Mouse (Mus musculus): ENCODE results near the gene Fbxo45. TPM values are rescaled to one million over a fixed set of nuclear protein-coding genes. Genes with fewer than 3 reads are reported as not detected.

The Fbxo45 gene
- polyA plus RNA-seq, 1 experiment from 2014 or later: 5.6 TPM

DNA sequence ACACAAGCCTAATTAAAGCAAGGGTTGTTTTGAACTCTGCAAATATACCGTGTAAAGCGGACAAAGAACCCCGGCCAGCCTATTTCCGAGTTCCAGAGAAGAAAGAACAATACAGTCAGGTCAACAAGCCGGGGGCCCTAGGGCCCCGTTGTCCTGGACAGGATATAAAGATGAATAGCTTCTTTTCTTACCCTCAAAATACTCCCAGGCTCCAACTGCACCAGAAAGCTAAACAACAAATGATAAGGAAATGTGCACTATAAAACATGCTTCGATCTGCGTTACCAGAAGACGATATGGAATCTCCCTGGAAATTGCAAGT is 46.0 kb downstream of the Fbxo45 start:
- Histone ChIP-seq H3K4me1 (replicated peaks) (no peaks in the 10 kb centered on the region), H3K9me3 (replicated peaks) (no peaks in the 10 kb centered on the region), H3K27me3 (no peaks in the 10 kb centered on the region), H3K9ac (peak overlapping the region; percentile 56; the same call in 1 of the 2 replicates), H3K4me2 (peak overlapping the region; percentile 34; the same call in 1 of the 2 replicates), H3K4me3 (replicated peaks) (peak overlapping the region; percentile 44), H3K27ac (no peak overlapping the region), H3K36me3 (no peaks in the 10 kb centered on the region)
- DNase-seq (no peak), ATAC-seq (ENCODE audit: low read depth) (no peak)
- 71% methylated on average over 9 of the region's 9 CpGs for WGBS (ENCODE audit: insufficient replicate concordance)

DNA sequence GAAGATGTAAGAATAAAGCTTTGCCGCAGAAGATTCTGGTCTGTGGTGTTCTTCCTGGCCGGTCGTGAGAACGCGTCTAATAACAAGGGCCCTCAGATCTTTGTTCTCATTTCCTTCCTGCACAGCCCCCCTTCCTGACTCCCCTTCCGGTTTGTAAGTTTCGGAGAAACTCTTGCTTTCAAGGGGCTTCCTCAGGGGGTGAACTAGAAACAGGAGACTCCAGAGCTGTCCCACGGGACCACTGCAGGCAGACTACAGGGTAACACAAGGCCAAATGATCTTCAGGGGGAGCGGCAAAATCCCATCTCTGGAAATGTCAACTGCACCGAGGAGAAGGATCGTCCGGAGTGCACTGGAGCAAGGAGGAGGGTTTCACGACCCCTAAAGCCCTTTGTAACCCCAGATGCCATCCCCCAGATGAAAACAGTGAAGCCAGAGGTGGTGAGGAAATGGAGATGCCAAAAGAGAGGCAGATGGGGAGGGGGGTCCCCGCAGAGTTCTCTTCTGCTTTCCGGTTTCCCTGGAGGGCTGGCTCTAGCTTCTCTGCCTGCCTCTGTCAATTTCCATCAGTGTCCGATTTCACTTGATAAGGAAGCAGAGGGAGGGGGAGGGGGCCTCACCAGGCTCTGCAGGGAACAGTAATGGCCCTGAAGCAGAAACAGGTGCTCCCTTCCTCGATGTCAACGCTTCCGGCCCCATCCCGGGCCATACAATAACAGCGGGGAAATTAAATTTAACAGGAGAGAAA is 46.5 kb downstream of the Fbxo45 start:
- no peak for ATAC-seq (ENCODE audit: low read depth)
- 69% methylated on average over 21 of the region's 21 CpGs for WGBS (ENCODE audit: insufficient replicate concordance)

DNA sequence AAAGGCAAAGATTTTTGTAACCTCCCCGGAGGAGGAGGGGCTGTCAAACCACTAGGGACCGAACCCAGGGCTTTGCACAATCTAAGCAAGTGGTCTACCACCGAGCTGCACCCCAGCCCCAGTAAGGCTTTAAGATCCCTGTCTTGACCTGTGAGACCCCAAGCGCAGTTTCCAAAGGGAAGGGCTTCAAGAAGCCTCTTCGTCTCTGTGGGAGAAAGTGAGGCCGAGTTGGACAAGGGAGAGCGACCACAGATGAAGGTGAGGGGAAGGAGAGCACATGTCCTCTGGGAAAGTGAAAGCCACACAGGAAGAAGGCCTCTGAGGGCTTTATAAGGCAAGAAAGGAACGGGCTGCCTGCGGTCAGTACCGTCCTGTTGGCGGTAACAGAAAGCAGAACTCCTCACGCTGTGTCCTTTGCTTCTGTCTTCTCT is 56.9 kb downstream of the Fbxo45 start:
- peak overlapping the region; percentile 21; the same call in 1 of the 2 replicates for H3K4me3 ChIP-seq (replicated peaks)

More for the DNA sequence above, 46.5 kb downstream of the Fbxo45 start:
- Histone ChIP-seq H3K4me1 (replicated peaks) (no peaks in the 10 kb centered on the region), H3K9ac (peak overlapping the region; percentile 56), H3K9me3 (replicated peaks) (no peaks in the 10 kb centered on the region), H3K36me3 (no peaks in the 10 kb centered on the region), H3K4me3 (replicated peaks) (peak overlapping the region; percentile 44), H3K4me2 (peak overlapping the region; percentile 34), H3K27me3 (no peaks in the 10 kb centered on the region), H3K27ac (peak overlapping the region; percentile 55)
- no peak for DNase-seq

DNA sequence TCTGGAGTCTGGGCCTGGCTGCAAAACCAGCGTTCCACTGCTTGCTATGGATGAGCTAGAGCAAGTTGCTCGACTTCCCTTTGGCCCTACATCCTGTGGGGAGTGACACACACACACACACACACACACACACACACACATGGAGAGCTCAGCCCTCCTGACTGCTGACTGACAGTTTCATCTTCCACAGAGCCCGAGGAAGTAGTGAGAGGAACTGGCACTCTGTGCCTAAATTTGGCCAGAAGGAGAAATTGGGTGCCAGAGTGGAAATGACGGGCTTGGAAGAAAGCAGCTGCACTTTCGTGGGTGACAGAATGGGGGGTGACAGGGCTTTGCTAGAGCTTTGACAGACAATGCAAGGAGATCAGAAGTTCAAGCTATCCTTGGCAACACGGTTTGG is 57.8 kb downstream of the Fbxo45 start:
- peak overlapping the region; percentile 30 for H3K27ac ChIP-seq
- WGBS (ENCODE audit: insufficient replicate concordance): 16% methylated on average over 6 of the region's 6 CpGs
- H3K36me3 ChIP-seq: no peaks in the 10 kb centered on the region
- no peak overlapping the region for H3K9ac ChIP-seq
- DNase-seq (no peak), ATAC-seq (ENCODE audit: low read depth) (no peak)
- no peak overlapping the region for H3K4me3 ChIP-seq (replicated peaks)
- H3K27me3 ChIP-seq: no peaks in the 10 kb centered on the region
- no peaks in the 10 kb centered on the region for H3K9me3 ChIP-seq (replicated peaks)
- H3K4me1 ChIP-seq (replicated peaks): peaks cover 13% of the 10 kb centered on the region; the same call in 1 of the 2 replicates
- H3K4me2 ChIP-seq: peak overlapping the region; percentile 1; the same call in 1 of the 2 replicates

More for the DNA sequence above, 56.9 kb downstream of the Fbxo45 start:
- 0 out of 2 replicates have a peak, but pooled peaks have one; percentile 31 for ATAC-seq (ENCODE audit: low read depth)
- H3K27ac ChIP-seq: peak overlapping the region; percentile 34
- H3K27me3 ChIP-seq: no peaks in the 10 kb centered on the region
- H3K9me3 ChIP-seq (replicated peaks): no peaks in the 10 kb centered on the region
- peak overlapping the region; percentile 22; the same call in 1 of the 2 replicates for H3K9ac ChIP-seq
- 13% methylated on average over 12 of the region's 12 CpGs for WGBS (ENCODE audit: insufficient replicate concordance)
- DNase-seq: peak; percentile 16
- H3K36me3 ChIP-seq: no peaks in the 10 kb centered on the region
- peaks cover 13% of the 10 kb centered on the region; the same call in 1 of the 2 replicates for H3K4me1 ChIP-seq (replicated peaks)
- H3K4me2 ChIP-seq: peak overlapping the region; percentile 55

DNA sequence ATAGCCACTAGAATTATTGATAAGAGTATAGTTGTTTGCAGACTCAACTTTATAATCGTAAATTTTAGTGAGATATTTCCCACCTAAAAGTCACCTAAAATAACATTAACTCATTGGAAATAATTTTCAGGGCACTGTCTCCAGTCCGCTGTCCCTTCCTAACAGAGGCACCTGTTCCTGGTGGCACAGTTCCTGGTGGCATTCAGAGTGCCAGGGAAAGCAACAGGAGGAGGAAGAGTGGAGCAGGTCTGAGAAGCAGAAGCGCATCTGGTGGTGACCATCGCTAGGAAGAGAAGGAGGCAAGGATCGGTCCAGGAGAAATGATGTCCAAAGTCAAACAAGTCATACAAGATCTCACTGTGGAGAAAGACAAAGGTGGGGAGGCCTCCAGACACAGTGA is 60.9 kb downstream of the Fbxo45 start:
- no peaks in the 10 kb centered on the region for H3K9me3 ChIP-seq (replicated peaks)
- WGBS (ENCODE audit: insufficient replicate concordance): 85% methylated on average over 5 of the region's 5 CpGs

More for the DNA sequence above, 60.9 kb downstream of the Fbxo45 start:
- H3K36me3 ChIP-seq: no peaks in the 10 kb centered on the region
- ATAC-seq (ENCODE audit: low read depth) (no peak), DNase-seq (no peak)
- H3K4me2 ChIP-seq: no peak overlapping the region
- peaks cover 13% of the 10 kb centered on the region; the same call in 1 of the 2 replicates for H3K4me1 ChIP-seq (replicated peaks)
- no peak overlapping the region for H3K27ac ChIP-seq
- H3K9ac ChIP-seq: no peak overlapping the region
- H3K27me3 ChIP-seq: no peaks in the 10 kb centered on the region
- H3K4me3 ChIP-seq (replicated peaks): no peak overlapping the region

MicroRNAs encoded within 50 kb of the gene (microRNA counts, 519-probe panel; counts per million panel counts)
- 114 counts per million for microRNA mmu-miR-1946a

Small RNA genes within 50 kb of the gene (microRNA-seq; reads per million reads assigned to microRNA genes)
- not detected for gene Mir1946a

Other genes starting within 250 kb of the Fbxo45 start
- gene Senp5, start 243.9 kb downstream of the Fbxo45 start, polyA plus RNA-seq (2015; fragmentation: Nextera tagmentation; extraction: Ambion mirVana): 6.4 and 7.9 TPM in 2 replicates
- gene Pak2, start 167.8 kb downstream of the Fbxo45 start, polyA plus RNA-seq (2015; fragmentation: Nextera tagmentation; extraction: Ambion mirVana): 10.7 and 14.6 TPM in 2 replicates
- 29.2 and 29.5 TPM in 2 replicates for gene Pigx, start 147.4 kb downstream of the Fbxo45 start, polyA plus RNA-seq (2015; fragmentation: Nextera tagmentation; extraction: Ambion mirVana)
- 6.2 and 8.0 TPM in 2 replicates for gene Cep19, start 147.4 kb downstream of the Fbxo45 start, polyA plus RNA-seq (2015; fragmentation: Nextera tagmentation; extraction: Ambion mirVana)
- 22.6 and 23.9 TPM in 2 replicates for gene Nrros, start 81.6 kb downstream of the Fbxo45 start, polyA plus RNA-seq (2015; fragmentation: Nextera tagmentation; extraction: Ambion mirVana)
- gene Bex6, start 67.3 kb downstream of the Fbxo45 start, polyA plus RNA-seq (2015; fragmentation: Nextera tagmentation; extraction: Ambion mirVana): 1.3 and 1.5 TPM in 2 replicates
- gene Wdr53, start 69 bp upstream of the Fbxo45 start, polyA plus RNA-seq (2015; fragmentation: Nextera tagmentation; extraction: Ambion mirVana): 13.0 and 14.3 TPM in 2 replicates
- gene Smco1, start 24.3 kb upstream of the Fbxo45 start, polyA plus RNA-seq (2015; fragmentation: Nextera tagmentation; extraction: Ambion mirVana): not detected in 2 replicates
- gene Rnf168, start 30.3 kb upstream of the Fbxo45 start, polyA plus RNA-seq (2015; fragmentation: Nextera tagmentation; extraction: Ambion mirVana): 17.9 and 19.9 TPM in 2 replicates
- 9.6 and 10.5 TPM in 2 replicates for gene Ubxn7, start 85.1 kb upstream of the Fbxo45 start, polyA plus RNA-seq (2015; fragmentation: Nextera tagmentation; extraction: Ambion mirVana)
- gene Tm4sf19, start 153.3 kb upstream of the Fbxo45 start, polyA plus RNA-seq (2015; fragmentation: Nextera tagmentation; extraction: Ambion mirVana): not detected in 2 replicates
- gene Tctex1d2, start 172.5 kb upstream of the Fbxo45 start, polyA plus RNA-seq (2015; fragmentation: Nextera tagmentation; extraction: Ambion mirVana): 7.2 and 7.3 TPM in 2 replicates
- gene Pcyt1a, start 183.8 kb upstream of the Fbxo45 start, polyA plus RNA-seq (2015; fragmentation: Nextera tagmentation; extraction: Ambion mirVana): 38.6 and 42.0 TPM in 2 replicates
- gene Slc51a, start 240.7 kb upstream of the Fbxo45 start, polyA plus RNA-seq (2015; fragmentation: Nextera tagmentation; extraction: Ambion mirVana): 0.65 and 0.71 TPM in 2 replicates
- gene Zdhhc19, start 249.1 kb upstream of the Fbxo45 start, polyA plus RNA-seq (2015; fragmentation: Nextera tagmentation; extraction: Ambion mirVana): not detected in 2 replicates